Mouse (Mus musculus): Measurements from ENCODE around the gene Cep55. TPM values are rescaled to one million over a fixed set of nuclear protein-coding genes. Genes with fewer than 3 reads are reported as not detected.

Cep55 gene
- polyA plus RNA-seq, 1 experiment from 2014 or later = 28.1 TPM

DNA sequence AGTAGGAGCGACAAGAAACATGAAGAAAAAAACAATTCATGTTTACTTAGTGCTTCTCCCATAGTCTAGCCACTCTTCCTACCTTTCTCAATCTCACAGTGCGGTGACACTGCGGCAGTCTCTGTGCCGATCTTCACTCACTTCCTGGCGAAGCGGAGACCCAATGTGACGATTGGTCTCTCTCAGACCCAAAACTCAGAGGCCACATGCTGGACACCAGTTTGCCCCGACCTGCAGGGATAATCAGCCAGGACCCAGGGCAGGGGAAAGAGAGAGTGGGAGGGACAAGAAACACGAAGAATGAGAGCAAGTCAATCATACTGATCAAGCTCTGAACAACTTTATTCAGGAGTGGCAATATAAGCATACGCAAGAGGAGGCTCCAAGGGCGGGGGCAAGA, 20.2 kb downstream of the Cep55 start:
- Histone ChIP-seq H3K36me3 (ENCODE audit: control insufficient read depth, insufficient read depth, low read length) (peaks cover 20% of the 10 kb centered on the region), H3K9me3 (replicated peaks; ENCODE audit: control insufficient read depth, low read length) (no peaks in the 10 kb centered on the region), H3K27me3 (ENCODE audit: control insufficient read depth, insufficient read depth, low read length) (no peaks in the 10 kb centered on the region), H3K4me2 (no peak overlapping the region), H3K4me1 (ENCODE audit: control insufficient read depth, insufficient read depth, low read length) (no peaks in the 10 kb centered on the region), H3K27ac (ENCODE audit: low read depth, low read length) (no peak overlapping the region), H3K9ac (ENCODE audit: low read depth, low read length) (no peak overlapping the region), H3K4me3 (ENCODE audit: low read depth, low read length) (no peak overlapping the region)
- WGBS (ENCODE audit: insufficient replicate concordance) = 75% methylated on average over 11 of the region's 11 CpGs
- ATAC-seq (replicated peaks; ENCODE audit: insufficient number of reproducible peaks, low FRiP score, low TSS enrichment) = no peak

DNA sequence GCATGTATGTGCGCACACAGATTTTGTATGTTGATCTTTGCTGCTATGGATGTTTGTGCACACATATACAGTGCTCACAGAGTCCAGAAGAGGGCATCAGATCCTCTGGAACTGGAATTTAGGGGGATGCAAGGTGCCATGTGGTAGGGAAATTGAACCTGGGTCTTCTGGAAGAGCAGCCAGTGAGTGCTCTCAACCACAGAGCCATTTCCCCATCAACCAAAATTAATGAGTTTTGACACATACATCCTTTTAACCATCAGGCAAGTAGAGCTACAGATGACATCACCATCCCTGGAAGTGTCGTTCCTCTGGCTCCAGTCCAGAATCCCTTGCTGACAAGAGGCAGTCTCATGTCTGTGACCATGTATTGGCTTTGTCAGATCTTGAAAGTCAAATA, 21.4 kb downstream of the Cep55 start:
- 61% methylated on average over 2 of the region's 2 CpGs for WGBS (ENCODE audit: insufficient replicate concordance)
- no peak overlapping the region for H3K4me3 ChIP-seq (ENCODE audit: low read depth, low read length)
- no peak overlapping the region for H3K9ac ChIP-seq (ENCODE audit: low read depth, low read length)
- H3K27ac ChIP-seq (ENCODE audit: low read depth, low read length) = no peak overlapping the region
- H3K27me3 ChIP-seq (ENCODE audit: control insufficient read depth, insufficient read depth, low read length) = no peaks in the 10 kb centered on the region
- H3K36me3 ChIP-seq (ENCODE audit: control insufficient read depth, insufficient read depth, low read length) = peaks cover 10% of the 10 kb centered on the region
- no peaks in the 10 kb centered on the region for H3K9me3 ChIP-seq (replicated peaks; ENCODE audit: control insufficient read depth, low read length)
- H3K4me2 ChIP-seq = no peak overlapping the region
- no peaks in the 10 kb centered on the region for H3K4me1 ChIP-seq (ENCODE audit: control insufficient read depth, insufficient read depth, low read length)
- no peak for ATAC-seq (replicated peaks; ENCODE audit: insufficient number of reproducible peaks, low FRiP score, low TSS enrichment)

DNA sequence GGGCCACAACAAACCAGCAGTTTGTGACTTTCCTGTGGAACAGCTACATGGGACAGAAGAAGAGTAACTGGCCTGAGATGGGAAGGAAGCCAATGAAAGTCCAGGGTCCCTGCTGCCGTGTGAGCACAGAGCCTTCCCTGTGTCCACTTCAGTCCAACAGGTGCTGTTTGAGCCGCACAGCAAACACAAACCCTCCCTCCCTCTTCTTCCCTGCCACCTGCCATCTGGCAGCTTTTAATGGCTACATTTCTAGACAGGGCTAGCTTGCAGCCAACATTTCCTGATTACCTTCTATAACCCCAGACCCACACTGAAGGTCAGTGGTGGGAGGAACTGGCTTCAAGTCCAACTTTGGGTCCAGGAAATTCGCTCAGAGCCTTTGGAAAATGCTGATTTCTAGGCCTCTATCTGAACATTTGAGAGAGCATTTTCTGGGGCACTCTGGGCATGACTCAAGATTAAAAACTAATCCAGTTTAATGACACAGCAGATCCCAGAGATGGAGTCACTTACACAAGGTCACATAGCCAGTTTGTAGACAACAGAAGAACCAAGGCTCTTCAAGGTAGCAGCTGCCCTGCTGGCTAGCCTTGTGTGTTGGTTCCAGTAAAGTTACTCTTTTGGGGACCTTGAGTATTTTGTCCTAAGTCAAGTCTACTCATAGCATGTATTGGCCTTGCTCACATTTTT, 23.2 kb downstream of the Cep55 start:
- Histone ChIP-seq H3K4me3 (ENCODE audit: low read depth, low read length) (no peak overlapping the region), H3K9ac (ENCODE audit: low read depth, low read length) (no peak overlapping the region), H3K27me3 (ENCODE audit: control insufficient read depth, insufficient read depth, low read length) (no peaks in the 10 kb centered on the region), H3K4me1 (ENCODE audit: control insufficient read depth, insufficient read depth, low read length) (no peaks in the 10 kb centered on the region), H3K27ac (ENCODE audit: low read depth, low read length) (no peak overlapping the region), H3K9me3 (replicated peaks; ENCODE audit: control insufficient read depth, low read length) (no peaks in the 10 kb centered on the region), H3K36me3 (ENCODE audit: control insufficient read depth, insufficient read depth, low read length) (peaks cover 6% of the 10 kb centered on the region; the same call in 1 of the 2 replicates), H3K4me2 (no peak overlapping the region)
- WGBS (ENCODE audit: insufficient replicate concordance) = 79% methylated on average over 3 of the region's 3 CpGs
- ATAC-seq (replicated peaks; ENCODE audit: insufficient number of reproducible peaks, low FRiP score, low TSS enrichment) = no peak

DNA sequence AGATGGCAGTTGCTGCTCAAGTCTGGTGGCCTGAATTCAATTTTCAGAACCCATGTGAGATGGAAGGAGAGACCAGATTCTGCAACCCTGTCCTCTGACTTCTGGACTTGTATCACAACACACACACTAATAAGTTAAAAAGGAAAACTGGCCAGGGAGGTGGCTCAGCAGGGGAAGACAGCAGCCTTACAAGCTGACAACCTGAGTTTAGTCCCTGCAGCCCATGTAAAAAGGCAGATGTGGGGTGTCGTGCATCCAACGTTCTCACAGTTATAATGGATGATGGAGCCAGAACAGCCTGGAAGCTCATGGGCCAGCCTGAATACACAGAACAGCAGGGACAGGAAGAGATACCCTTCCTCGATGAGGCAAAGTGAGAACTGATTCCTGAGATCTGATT, 26.6 kb downstream of the Cep55 start:
- Histone ChIP-seq H3K27me3 (ENCODE audit: control insufficient read depth, insufficient read depth, low read length) (no peaks in the 10 kb centered on the region), H3K9ac (ENCODE audit: low read depth, low read length) (no peak overlapping the region), H3K4me2 (no peak overlapping the region), H3K4me3 (ENCODE audit: low read depth, low read length) (no peak overlapping the region), H3K9me3 (replicated peaks; ENCODE audit: control insufficient read depth, low read length) (no peaks in the 10 kb centered on the region), H3K27ac (ENCODE audit: low read depth, low read length) (no peak overlapping the region), H3K36me3 (ENCODE audit: control insufficient read depth, insufficient read depth, low read length) (no peaks in the 10 kb centered on the region), H3K4me1 (ENCODE audit: control insufficient read depth, insufficient read depth, low read length) (no peaks in the 10 kb centered on the region)
- WGBS (ENCODE audit: insufficient replicate concordance) = 62% methylated on average over 3 of the region's 3 CpGs
- no peak for ATAC-seq (replicated peaks; ENCODE audit: insufficient number of reproducible peaks, low FRiP score, low TSS enrichment)

DNA sequence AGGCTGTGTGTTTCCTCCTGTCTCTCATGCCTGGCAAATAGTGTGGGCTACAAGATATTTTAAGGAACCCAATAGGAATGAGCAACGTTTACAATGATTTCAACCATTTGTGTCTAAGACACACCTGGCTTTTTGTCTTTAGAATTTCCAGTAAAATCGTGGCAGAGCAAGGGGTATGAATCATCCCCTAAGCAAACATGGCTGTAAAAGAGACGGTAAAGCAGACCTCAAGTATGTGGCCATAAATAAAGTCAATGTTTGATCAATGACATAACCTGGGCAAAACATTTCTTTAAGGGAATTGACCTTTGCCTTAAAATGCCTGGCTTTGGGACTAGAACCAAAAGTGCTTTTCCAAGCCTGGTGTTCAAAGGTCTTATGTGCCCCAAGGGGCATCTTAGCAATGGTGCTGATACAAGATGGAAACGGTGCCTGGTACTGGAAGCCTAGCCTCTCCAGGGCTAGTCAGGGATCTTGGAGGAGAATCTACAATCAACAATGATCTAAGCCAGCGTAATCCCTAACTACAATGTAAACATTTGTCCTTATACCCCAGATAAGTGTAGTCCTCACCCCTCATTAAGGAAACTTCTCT, 28.2 kb downstream of the Cep55 start:
- H3K4me1 ChIP-seq (ENCODE audit: control insufficient read depth, insufficient read depth, low read length) = no peaks in the 10 kb centered on the region
- 58% methylated on average over 5 of the region's 5 CpGs for WGBS (ENCODE audit: insufficient replicate concordance)
- H3K27ac ChIP-seq (ENCODE audit: low read depth, low read length) = no peak overlapping the region
- H3K36me3 ChIP-seq (ENCODE audit: control insufficient read depth, insufficient read depth, low read length) = no peaks in the 10 kb centered on the region
- no peak overlapping the region for H3K9ac ChIP-seq (ENCODE audit: low read depth, low read length)
- no peak overlapping the region for H3K4me3 ChIP-seq (ENCODE audit: low read depth, low read length)
- H3K4me2 ChIP-seq = no peak overlapping the region
- ATAC-seq (replicated peaks; ENCODE audit: insufficient number of reproducible peaks, low FRiP score, low TSS enrichment) = no peak
- H3K9me3 ChIP-seq (replicated peaks; ENCODE audit: control insufficient read depth, low read length) = no peaks in the 10 kb centered on the region
- no peaks in the 10 kb centered on the region for H3K27me3 ChIP-seq (ENCODE audit: control insufficient read depth, insufficient read depth, low read length)

- Histone ChIP-seq H3K27ac (ENCODE audit: low read depth, low read length) (no peak overlapping the region), H3K9me3 (replicated peaks; ENCODE audit: control insufficient read depth, low read length) (no peaks in the 10 kb centered on the region), H3K27me3 (ENCODE audit: control insufficient read depth, insufficient read depth, low read length) (no peaks in the 10 kb centered on the region), H3K36me3 (ENCODE audit: control insufficient read depth, insufficient read depth, low read length) (no peaks in the 10 kb centered on the region), H3K4me1 (ENCODE audit: control insufficient read depth, insufficient read depth, low read length) (no peaks in the 10 kb centered on the region), H3K9ac (ENCODE audit: low read depth, low read length) (no peak overlapping the region), H3K4me3 (ENCODE audit: low read depth, low read length) (no peak overlapping the region), H3K4me2 (no peak overlapping the region)
- 78% methylated on average over 4 of the region's 4 CpGs for WGBS (ENCODE audit: insufficient replicate concordance)
- ATAC-seq (replicated peaks; ENCODE audit: insufficient number of reproducible peaks, low FRiP score, low TSS enrichment) = no peak
These were observed 31.0 kb downstream of the Cep55 start for GRCm38 (mm10) chr19:38085841-38086240.

GRCm38 (mm10) chr19:38086948-38087551, 32.2 kb downstream of the Cep55 start:
- H3K36me3 ChIP-seq (ENCODE audit: control insufficient read depth, insufficient read depth, low read length) = no peaks in the 10 kb centered on the region
- no peak overlapping the region for H3K4me2 ChIP-seq
- no peaks in the 10 kb centered on the region for H3K4me1 ChIP-seq (ENCODE audit: control insufficient read depth, insufficient read depth, low read length)
- no peak for ATAC-seq (replicated peaks; ENCODE audit: insufficient number of reproducible peaks, low FRiP score, low TSS enrichment)
- no peak overlapping the region for H3K27ac ChIP-seq (ENCODE audit: low read depth, low read length)
- no peak overlapping the region for H3K4me3 ChIP-seq (ENCODE audit: low read depth, low read length)
- no peaks in the 10 kb centered on the region; the same call in 1 of the 2 replicates for H3K27me3 ChIP-seq (ENCODE audit: control insufficient read depth, insufficient read depth, low read length)
- H3K9me3 ChIP-seq (replicated peaks; ENCODE audit: control insufficient read depth, low read length) = no peaks in the 10 kb centered on the region
- H3K9ac ChIP-seq (ENCODE audit: low read depth, low read length) = no peak overlapping the region
- 52% methylated on average over 11 of the region's 11 CpGs for WGBS (ENCODE audit: insufficient replicate concordance)

DNA sequence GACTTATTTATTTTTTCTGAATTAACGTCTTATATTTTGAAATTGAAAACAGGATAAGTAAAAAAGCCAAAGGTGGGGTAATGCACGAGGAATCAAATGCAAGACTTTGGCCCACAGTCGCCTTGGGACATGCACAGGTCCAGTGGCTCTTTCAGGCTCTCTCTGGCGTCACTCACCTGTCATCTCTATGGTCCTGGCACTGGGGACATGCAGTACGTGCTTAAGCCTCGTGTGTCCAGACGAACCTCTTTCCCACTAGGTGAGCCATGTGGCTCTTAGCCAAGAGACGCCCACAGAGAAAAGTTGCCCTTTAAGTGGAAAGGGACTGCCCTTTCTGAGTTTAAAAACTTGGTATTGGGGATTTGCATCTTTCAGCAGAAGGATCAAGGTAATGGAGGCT, 34.5 kb downstream of the Cep55 start:
- Histone ChIP-seq H3K9me3 (replicated peaks; ENCODE audit: control insufficient read depth, low read length) (no peaks in the 10 kb centered on the region), H3K27ac (ENCODE audit: low read depth, low read length) (no peak overlapping the region), H3K4me1 (ENCODE audit: control insufficient read depth, insufficient read depth, low read length) (no peaks in the 10 kb centered on the region), H3K9ac (ENCODE audit: low read depth, low read length) (no peak overlapping the region), H3K4me2 (no peak overlapping the region), H3K36me3 (ENCODE audit: control insufficient read depth, insufficient read depth, low read length) (no peaks in the 10 kb centered on the region), H3K4me3 (ENCODE audit: low read depth, low read length) (no peak overlapping the region), H3K27me3 (ENCODE audit: control insufficient read depth, insufficient read depth, low read length) (peaks cover 9% of the 10 kb centered on the region)
- ATAC-seq (replicated peaks; ENCODE audit: insufficient number of reproducible peaks, low FRiP score, low TSS enrichment) = no peak
- 66% methylated on average over 8 of the region's 8 CpGs for WGBS (ENCODE audit: insufficient replicate concordance)

All from heart, embryonic 11.5 days (tissue).